Mouse (Mus musculus): ENCODE measurements at regions not wholly inside any gene's neighbourhood (a gene's known extent, or its start where the extent isn't known, plus 50 kb on each side); places are given as distances from the start of the nearest gene placed in this dataset.

GRCm38 (mm10) chr1:157014532-157015497 is 75.4 kb upstream of the Ralgps2 start:
- DNase-seq (ENCODE audit: low spot score in 2 of 2): no peak

GRCm38 (mm10) chr1:157013669-157014048 is 74.2 kb upstream of the Ralgps2 start:
- no peak for DNase-seq (ENCODE audit: low spot score in 2 of 2)

GRCm38 (mm10) chr1:157012950-157013668 is 73.7 kb upstream of the Ralgps2 start:
- DNase-seq (ENCODE audit: low spot score in 2 of 2): no peak

- no peak for DNase-seq (ENCODE audit: low spot score in 2 of 2)
These were observed 71.8 kb upstream of the Ralgps2 start for GRCm38 (mm10) chr1:157011226-157011625.

GRCm38 (mm10) chr1:157009427-157009826 is 70.0 kb upstream of the Ralgps2 start:
- no peak for DNase-seq (ENCODE audit: low spot score in 2 of 2)

GRCm38 (mm10) chr1:157007891-157008730 is 68.7 kb upstream of the Ralgps2 start:
- DNase-seq (ENCODE audit: low spot score in 2 of 2): peak in 1 of 2 experiments; percentile 29

GRCm38 (mm10) chr1:157004312-157005074 is 65.1 kb upstream of the Ralgps2 start:
- DNase-seq (ENCODE audit: low spot score in 2 of 2): no peak

GRCm38 (mm10) chr1:157003034-157003433 is 63.6 kb upstream of the Ralgps2 start:
- no peak for DNase-seq (ENCODE audit: low spot score in 2 of 2)

- DNase-seq (ENCODE audit: low spot score in 2 of 2): no peak
These were observed 62.8 kb upstream of the Ralgps2 start for GRCm38 (mm10) chr1:157002258-157002657.

- no peak for DNase-seq (ENCODE audit: low spot score in 2 of 2)
These were observed 61.7 kb upstream of the Ralgps2 start for GRCm38 (mm10) chr1:157001008-157001660.

- DNase-seq (ENCODE audit: low spot score in 2 of 2): no peak
These were observed 60.5 kb upstream of the Ralgps2 start for GRCm38 (mm10) chr1:156999947-157000346.

- DNase-seq (ENCODE audit: low spot score in 2 of 2): no peak
These were observed 59.8 kb upstream of the Ralgps2 start for GRCm38 (mm10) chr1:156999272-156999671.

- DNase-seq (ENCODE audit: low spot score in 2 of 2): no peak
These were observed 58.3 kb upstream of the Ralgps2 start for GRCm38 (mm10) chr1:156997476-156998305.

- no peak for DNase-seq (ENCODE audit: low spot score in 2 of 2)
These were observed 57.6 kb upstream of the Ralgps2 start for GRCm38 (mm10) chr1:156997033-156997432.

- no peak for DNase-seq (ENCODE audit: low spot score in 2 of 2)
These were observed 56.9 kb upstream of the Ralgps2 start for GRCm38 (mm10) chr1:156996084-156996880.

- no peak for DNase-seq (ENCODE audit: low spot score in 2 of 2)
These were observed 55.9 kb upstream of the Ralgps2 start for GRCm38 (mm10) chr1:156995180-156995951.

- DNase-seq (ENCODE audit: low spot score in 2 of 2): no peak
These were observed 55.2 kb upstream of the Ralgps2 start for GRCm38 (mm10) chr1:156994644-156995016.

Data from gastrocnemius, postnatal 4 days (tissue).